Mouse (Mus musculus): ENCODE data around the gene Rbms3.

The Rbms3 gene

GRCm38 (mm10) chr9:116556641-116557040 is 1073.1 kb downstream of the Rbms3 start:
- DNase-seq: no peak

- DNase-seq: no peak
Measured at GRCm38 (mm10) chr9:116553181-116553580, 1076.5 kb downstream of the Rbms3 start.

- DNase-seq: no peak
Measured at GRCm38 (mm10) chr9:116546156-116546555, 1083.6 kb downstream of the Rbms3 start.

GRCm38 (mm10) chr9:116542793-116543192 is 1086.9 kb downstream of the Rbms3 start:
- DNase-seq: no peak

GRCm38 (mm10) chr9:116541976-116542375 is 1087.7 kb downstream of the Rbms3 start:
- no peak for DNase-seq

- DNase-seq: no peak
Measured at GRCm38 (mm10) chr9:116535709-116536108, 1094.0 kb downstream of the Rbms3 start.

- DNase-seq: no peak
Measured at GRCm38 (mm10) chr9:116533381-116533780, 1096.3 kb downstream of the Rbms3 start.

GRCm38 (mm10) chr9:116531121-116531520 is 1098.6 kb downstream of the Rbms3 start:
- DNase-seq: no peak

GRCm38 (mm10) chr9:116524386-116524785 is 1105.3 kb downstream of the Rbms3 start:
- no peak for DNase-seq
